Mouse (Mus musculus): Measurements from ENCODE around the gene Spdef.

- TF ChIP-seq CTCF (IDR thresholded peaks at IDR 0.05; ENCODE audit: low read depth, low read length) = 0 out of 2 replicates have a peak, but pooled peaks have one; percentile 14
- TF ChIP-seq POLR2A (IDR thresholded peaks at IDR 0.05; ENCODE audit: extremely low read depth, insufficient read depth, low read length) = no peak
Measured at GRCm38 (mm10) chr17:27675453-27675852, 53.3 kb downstream of the Spdef start.

Measured in liver, adult 2 months (tissue).